In the genomic region with DNA sequence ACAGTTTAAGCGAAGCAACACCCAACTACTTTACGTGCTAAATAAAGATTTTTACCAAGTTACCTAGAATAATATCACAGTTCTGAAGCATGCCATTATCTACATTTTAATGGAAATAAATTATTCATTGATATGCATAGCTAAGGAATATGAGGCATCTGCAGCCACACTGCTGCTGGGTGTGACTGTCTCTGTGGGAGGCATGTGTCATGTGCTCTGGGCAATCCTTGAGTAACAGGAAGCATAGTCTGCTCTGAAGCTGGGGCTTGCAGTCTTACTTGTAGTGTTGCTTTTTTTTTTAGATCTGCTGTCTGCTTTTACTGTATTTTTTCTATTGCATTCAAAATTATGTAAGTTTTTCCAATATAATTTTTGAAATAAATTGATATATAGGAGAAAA, we compare ENCODE assay signal across 17 mouse cellular contexts.
"Had no signal": no experiment of that assay in that cellular context is flagged by ENCODE, and none has a peak within 500 bp of the region (broad histone marks: within the 10 kb centered on the region; RNA-seq: fewer than 3 reads in every experiment).

No protein-coding gene starts in this region.

- H3K9me3 ChIP-seq: midbrain, embryonic 10.5 days; midbrain, embryonic 12.5 days; neural tube, embryonic 13.5 days; neural tube, embryonic 15.5 days had no signal

- H3K4me2 ChIP-seq: lung, embryonic 14.5 days; midbrain, embryonic 12.5 days; neural tube, embryonic 13.5 days; neural tube, embryonic 15.5 days had no signal

- H3K36me3 ChIP-seq: midbrain, embryonic 10.5 days; midbrain, embryonic 12.5 days; neural tube, embryonic 13.5 days; neural tube, embryonic 15.5 days had no signal

- H3K27ac ChIP-seq: midbrain, embryonic 10.5 days; midbrain, embryonic 12.5 days; neural tube, embryonic 13.5 days; neural tube, embryonic 15.5 days had no signal

- DNase-seq: lung, adult 18-20 months; lung, embryonic 14.5 days; lung, postnatal 10 days; lung, postnatal 4 days; midbrain, embryonic 14.5 days; retina, postnatal 1 day; right cerebral cortex, postnatal 14 days; spleen, adult 18-20 months; thymus, adult 18-20 months; thymus, postnatal 14 days; thymus, postnatal 36 days had no signal

- H3K4me3 ChIP-seq: midbrain, embryonic 10.5 days; midbrain, embryonic 12.5 days; myocyte; neural tube, embryonic 13.5 days; neural tube, embryonic 15.5 days had no signal

- H3K27me3 ChIP-seq: midbrain, embryonic 12.5 days; neural tube, embryonic 13.5 days; neural tube, embryonic 15.5 days had no signal

- ATAC-seq: midbrain, embryonic 16.5 days had no signal

- H3K4me1 ChIP-seq: midbrain, embryonic 10.5 days; midbrain, embryonic 12.5 days; neural tube, embryonic 15.5 days had no signal

- H3K9ac ChIP-seq: lung, embryonic 14.5 days; midbrain, embryonic 12.5 days; neural tube, embryonic 13.5 days; neural tube, embryonic 15.5 days had no signal
